Mouse (Mus musculus) naive thymus-derived CD4-positive, alpha-beta T cell, adult 2 months (primary cell): ENCODE data around the gene Kcnn3.
A peak's percentile ranks its signal among the peaks of the same experiment; 100 is the strongest.

Source experiments
- DNase-seq: peaks from one replicate; pipeline ENCODE4 v3.0.0-alpha.2; 2011; ENCODE audit warnings: low read depth

Kcnn3 gene

DNA sequence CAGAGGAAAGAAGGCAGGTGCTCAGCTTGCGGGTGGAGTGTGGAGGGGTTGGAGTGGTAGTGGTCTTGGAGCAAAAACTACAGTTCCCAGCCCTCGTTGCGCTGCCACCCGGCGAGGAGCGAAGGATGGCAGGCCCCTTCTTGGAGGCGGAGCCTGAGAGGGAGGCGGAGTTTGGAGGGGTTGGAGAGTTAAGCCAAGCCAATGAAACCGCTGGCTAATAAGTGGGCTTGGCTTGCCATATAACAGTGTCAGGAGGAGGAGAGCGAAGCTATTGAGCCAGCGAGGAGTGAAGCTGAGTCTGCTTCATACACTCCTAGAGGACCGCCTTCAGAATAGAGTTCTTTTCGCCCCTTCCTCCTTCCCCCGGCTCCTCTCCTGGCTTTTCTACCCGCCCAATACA, at the start of gene Kcnn3:
Kcnn3 (plus strand) TSS at position 271 of the 400 bp plus-strand sequence.
- DNase-seq, result peak; percentile 19

DNA sequence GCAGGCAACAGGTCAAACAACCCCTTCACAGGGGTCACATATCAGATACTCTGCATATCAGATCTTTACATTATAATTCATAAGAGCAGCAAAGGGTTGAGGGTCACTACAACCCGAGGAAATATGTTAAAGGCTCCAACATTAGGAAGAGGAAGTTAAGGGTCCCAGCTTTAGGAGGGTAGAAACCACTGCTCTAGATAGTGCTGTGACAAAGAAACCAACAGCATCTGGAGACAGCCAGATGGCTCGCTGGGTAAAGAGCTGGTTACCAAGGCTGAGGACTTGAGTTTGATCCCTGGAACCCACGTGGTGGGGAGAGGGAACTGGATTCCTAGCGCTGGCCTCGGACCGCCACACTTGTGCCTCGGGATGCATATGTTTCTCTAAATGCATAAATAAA, 47.7 kb upstream of the Kcnn3 start:
- no peak for DNase-seq

DNA sequence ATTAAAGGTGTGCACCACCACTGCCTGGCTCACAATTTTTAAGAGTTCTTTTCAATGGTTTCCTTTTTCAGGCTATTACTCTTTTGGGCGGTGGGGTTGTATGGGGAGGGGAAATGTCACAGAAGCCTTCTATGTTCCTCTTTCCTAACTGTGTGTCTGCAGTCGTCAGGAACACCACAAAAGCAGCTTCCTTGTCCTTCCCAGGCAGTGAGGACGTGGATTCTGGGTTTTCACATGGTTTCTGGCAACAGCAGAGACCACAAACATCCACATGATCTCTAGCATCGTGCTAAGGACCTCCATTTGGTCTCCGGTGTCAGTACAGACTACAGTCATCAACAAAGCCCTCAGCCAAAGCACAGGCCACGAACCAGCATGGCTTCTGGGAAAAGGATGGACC, 46.1 kb upstream of the Kcnn3 start:
- DNase-seq, result no peak

DNA sequence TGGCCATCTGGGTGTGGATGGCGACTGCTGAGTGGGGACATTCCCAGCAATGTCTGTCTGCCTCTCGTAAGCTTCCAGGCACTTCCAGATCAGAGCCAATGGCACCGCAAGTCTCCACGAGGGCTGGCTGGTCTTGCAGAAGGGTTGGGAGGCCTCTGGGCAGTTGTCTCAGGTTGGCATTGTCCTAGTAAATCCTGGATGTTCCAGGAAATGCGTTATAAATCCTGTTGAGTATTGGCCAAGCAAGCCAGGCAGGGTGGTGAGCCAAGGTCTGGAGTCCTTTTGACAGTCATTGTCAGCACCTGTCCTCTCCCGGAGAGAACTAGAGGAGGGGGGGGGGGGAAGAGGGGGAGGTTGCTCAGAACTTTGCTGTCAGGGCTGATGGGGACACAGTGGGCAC, 40.9 kb upstream of the Kcnn3 start:
- DNase-seq, result no peak

DNA sequence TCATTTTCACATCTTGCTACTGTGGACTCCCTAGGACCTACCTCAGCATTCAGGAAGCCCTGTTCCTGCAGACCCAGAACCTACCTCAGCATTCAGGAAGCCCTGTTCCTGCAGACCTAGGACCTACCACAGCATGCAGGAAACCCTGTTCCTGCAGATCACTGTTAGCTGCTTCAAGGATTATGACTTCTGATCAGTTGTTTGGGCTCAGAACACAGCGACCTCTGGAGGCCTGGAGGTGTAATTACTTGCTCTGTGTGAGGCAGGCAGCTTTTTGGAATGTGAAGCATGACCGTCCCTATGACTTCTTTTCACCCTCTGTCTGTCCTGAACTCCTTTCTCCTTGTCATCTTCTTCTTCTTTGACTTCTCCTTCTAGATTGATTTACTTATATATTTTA, 38.5 kb upstream of the Kcnn3 start:
- DNase-seq, result peak; percentile 71

DNA sequence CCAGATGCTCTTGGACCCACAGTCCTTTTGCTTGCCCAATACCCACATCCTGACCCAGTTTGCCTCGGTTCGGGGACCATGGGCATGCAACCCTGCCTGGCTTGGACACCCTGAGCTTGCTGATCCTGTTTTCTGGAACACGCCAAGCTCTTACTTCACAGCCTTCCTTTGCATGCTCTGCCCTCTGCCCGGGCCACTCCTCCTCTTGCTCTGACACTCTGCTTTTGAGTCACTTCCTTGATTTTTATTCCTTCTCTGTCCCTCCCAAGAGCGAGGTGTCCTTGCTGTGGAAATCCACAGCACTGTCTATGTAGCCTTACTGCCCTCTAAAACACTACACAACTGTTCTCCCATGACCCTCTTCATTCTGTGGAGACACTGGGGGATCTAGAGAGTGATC, 37.7 kb upstream of the Kcnn3 start:
- DNase-seq, result no peak

DNA sequence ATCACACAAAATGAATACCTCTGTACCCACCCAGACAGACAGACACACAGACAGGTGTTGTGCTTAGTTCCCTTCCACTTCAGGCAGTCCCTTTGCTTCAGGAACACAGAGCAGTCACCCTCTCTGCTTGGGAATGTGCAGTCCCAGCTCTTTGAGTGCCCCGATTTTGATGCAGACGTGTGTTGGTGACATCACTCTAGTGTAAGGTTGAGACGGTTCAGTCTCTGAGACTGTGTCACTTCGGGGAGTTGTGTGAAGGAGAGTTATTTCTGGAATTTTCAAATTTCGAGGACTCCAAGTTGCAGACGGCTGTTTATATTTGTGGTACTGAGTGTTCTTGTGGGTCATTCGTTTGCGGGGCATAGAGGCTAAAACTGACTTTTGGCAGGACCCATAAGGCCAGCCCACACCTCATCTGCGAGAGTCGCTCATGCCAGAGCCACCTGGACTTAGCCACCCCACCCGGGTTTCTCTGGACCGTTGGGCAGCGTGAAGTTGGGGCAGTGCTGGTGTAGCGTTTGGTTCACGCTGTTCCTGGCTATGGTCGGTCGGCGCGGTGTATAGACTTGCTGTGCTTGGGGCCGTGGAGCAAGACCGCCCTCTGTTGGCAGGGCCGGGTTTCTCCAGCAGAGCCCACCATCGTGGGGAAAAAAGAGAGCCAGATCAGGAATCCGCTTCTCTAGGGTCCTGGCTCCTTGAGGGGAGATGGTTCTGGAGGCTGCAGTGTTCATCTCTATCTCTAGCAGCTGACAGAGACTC, 35.0 kb upstream of the Kcnn3 start:
- peak; percentile 89 for DNase-seq

DNA sequence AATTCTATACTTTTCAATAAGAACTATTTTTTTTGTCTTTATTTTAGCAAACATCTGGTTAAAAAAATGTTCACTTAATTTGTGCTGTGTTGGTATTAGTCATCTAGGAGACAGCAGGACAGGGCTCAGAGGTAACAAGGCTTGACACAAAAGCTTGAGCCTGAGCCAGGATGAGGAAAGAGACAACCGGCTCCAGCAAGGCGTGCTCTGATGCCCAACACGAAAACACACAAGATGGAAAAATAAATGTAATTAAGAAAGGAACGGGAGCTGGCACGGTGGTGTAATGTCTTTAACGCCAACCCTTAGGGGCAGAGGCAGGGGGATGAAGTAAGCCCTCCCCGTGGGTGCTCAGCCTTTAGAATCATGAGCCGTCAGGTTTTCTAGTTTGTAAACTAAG, 33.9 kb upstream of the Kcnn3 start:
- no peak for DNase-seq

DNA sequence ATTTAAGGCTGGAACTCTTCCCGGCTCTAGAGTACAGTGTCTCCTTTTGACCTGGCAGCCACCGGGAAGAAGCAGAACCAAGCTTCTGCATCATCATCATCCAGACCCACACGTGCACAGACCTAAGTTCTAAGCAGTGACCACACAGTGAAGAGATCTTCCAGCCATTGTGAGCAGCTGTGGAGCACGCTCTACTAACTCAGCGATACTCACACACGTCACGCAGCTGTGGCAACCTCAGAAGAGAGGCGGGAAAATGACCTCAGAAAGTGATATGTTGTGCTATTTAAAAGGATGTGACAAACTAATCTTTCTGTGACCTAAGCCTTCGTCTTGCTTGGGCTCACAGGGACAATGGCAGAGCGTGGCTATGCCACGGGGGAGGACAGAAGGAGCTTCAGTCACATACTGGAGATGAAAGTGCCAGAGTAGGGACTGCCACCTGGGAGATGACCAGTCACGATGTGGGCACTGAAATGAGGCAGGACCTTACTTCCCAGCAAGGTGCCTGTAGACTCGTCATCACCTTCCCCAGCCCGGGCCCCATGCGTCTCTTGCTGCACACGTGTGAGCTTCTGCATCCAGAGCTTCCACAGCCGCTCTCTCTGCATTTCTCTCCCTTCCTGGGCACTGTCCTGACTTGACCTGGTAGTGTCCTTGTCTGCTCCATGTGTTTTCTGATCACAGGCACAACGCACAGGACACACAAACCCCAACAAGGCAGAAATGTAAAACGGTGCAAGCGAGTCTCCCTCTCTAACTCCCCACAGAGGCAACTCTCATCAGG, 32.9 kb upstream of the Kcnn3 start:
- no peak for DNase-seq

DNA sequence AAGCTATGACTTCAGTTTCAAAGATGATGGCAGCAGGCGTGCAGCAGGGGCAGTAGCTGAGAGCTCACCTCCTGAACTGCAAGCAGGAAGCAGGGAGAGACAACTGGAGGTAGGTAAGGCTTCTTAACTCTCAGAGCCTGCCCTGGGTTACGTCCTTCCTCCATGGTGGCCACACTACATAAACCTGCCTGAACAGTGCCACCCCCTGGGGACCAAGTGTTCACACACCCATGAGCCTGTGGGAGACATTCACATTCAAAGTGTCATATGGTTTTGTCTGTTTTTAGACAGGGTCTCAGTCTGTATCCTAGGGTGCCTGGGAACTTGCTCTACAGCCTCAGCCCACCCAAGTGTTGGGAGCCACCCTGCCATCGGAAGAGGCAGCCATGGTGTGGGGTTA, 29.2 kb upstream of the Kcnn3 start:
- DNase-seq, result no peak

DNA sequence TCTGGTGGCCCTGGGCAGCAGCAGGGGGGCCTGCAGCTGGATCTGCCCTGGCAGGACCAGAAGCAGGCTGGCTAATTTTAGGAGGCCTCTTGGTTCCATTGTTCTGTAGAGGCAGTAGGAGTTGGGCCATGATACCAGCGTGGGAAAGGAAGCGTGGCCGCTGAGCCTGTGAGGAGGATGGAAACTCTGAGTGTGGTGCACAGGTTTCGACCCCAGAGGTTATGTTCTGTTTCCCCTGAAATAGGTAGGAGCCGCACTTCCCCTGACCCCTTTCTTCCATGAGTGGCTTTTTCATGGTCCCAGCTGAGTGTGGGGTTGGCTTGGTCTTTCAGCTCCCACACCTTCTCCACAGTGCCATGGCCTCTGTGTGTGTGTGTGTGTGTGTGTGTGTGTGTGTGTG, 28.4 kb upstream of the Kcnn3 start:
- no peak for DNase-seq

DNA sequence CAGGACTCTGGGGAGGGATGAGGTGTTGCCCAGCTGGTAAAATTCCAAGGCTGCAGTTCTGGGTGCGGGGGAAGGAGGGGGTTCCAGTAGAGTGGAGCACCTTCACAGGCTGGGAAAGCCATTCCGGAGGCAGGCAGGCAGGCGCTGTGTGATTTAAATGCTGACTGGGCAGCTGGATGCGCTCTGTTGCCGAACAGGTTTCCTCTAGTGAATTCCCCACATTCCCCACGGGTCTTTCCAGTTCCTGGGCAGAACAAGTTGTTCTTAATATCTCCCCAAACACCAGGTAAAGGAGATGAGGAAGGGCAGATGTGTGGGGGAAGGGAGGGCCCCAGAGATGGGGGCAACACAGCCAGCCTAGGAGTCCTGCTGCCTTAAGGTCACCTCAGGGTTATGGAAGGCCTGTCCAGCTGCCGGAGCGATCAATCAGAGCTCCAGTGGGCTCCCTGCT, 27.2 kb upstream of the Kcnn3 start:
- no peak for DNase-seq

DNA sequence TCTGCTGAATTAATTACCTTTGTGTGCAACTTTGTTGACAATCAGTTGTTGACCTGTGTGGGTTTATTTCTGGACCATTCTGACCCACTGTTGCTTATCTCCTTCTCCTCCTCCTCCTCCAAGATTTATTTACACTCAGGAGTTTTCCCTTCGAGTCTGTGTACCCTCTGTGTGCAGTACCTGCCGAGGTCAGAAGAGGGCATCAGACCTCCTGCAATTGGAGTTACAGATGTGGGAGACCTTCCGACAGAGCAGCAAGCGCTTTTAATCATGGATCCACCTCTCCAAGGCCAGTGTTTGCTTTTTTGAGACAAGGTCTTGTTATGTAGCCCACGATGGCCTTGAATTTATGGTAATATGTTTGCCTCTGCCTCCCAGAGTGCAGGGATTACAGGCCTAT, 25.3 kb upstream of the Kcnn3 start:
- no peak for DNase-seq

DNA sequence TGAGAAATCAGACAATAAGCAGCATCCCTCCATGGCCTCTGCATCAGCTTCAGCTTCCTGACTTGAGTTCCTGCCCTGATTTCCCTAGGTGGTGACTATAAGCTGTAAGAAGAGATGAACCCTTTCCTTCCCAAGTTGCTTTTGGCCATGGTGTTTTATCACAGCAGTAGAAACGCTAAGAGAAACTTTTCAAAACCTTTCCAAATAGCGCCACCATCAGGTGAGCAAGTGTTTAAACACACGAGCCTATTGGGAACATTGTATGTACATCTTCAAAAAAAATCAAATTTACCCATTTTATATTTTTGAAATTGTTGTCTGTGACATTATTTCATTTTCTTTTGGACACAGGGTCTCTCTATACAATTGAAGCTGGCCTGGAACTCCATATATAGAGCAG, 23.6 kb upstream of the Kcnn3 start:
- DNase-seq, result no peak

DNA sequence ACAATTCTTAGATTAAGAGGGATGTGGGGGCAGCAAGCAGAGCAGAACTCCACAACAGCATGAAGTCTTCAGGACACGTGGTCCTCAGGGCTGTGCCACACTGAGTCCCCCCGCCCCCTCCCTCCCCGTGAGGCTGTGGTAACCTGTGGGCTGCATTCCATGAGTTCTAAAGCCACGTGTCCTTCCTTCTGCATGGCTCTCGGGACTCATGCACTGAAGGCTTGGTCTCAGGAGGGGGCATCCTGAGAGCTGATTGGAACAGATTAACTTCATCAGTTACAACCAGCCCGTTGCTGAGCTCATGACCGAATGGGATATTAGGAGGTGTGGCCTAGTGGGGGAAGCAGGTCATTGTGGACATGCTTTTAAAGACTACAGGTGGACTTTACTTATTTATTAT, 20.3 kb upstream of the Kcnn3 start:
- DNase-seq, result no peak

DNA sequence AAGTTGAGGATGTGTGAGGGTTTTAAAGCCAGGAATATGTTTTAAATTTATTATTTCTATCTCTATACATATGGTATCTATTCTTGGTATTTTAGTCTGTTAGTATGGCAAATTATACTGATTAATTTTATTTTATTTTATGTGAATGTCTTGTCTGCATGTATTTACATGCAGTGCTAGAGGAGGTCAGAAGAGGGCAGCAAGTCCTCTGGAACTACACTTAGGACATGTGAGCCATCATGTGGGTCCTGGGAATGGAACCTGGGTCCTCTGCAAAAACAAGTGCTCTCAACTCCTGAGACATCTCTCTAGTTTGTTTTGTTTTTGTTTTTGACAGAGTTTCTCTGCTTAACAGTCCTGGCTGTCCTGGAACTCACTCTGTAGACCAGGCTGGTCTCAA, 18.5 kb upstream of the Kcnn3 start:
- DNase-seq, result no peak

DNA sequence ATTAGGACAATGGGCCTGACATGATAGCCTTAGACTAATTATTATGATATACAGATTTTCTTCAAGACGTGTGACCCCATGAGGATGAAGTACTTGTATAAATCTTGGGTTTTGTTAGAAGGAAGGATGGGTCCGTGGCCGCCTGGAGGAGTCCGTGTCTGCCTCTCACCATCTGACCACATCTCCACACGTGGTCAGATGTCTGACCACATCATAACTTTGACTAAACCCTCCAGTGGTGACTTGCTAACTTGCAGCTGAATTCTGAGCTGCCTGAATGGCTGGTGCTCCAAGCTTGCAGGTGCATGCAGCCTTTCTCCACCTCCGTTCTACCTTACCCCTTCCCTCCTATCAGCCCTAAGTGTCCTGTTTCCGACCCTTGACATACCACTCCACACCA, 17.4 kb upstream of the Kcnn3 start:
- DNase-seq, result no peak

DNA sequence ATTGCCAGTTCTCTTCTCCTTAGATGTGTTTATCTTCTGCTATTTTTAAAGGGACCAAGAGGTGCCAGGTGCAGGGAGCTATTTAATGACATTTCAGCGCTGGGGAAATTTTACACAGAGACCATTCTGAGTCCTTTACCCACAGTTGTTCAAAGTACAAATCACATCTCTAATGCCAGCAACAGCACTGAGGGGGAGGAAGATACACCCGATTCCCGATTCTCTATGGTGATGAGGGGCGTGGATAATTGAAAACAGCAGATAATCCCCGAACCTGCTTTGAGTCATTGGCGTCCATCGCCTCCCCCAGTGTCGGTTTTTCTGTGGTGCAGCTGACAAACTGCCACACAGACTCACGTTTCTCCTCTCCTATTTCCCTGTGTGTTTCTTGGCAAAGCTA, 11.9 kb upstream of the Kcnn3 start:
- DNase-seq, result no peak

DNA sequence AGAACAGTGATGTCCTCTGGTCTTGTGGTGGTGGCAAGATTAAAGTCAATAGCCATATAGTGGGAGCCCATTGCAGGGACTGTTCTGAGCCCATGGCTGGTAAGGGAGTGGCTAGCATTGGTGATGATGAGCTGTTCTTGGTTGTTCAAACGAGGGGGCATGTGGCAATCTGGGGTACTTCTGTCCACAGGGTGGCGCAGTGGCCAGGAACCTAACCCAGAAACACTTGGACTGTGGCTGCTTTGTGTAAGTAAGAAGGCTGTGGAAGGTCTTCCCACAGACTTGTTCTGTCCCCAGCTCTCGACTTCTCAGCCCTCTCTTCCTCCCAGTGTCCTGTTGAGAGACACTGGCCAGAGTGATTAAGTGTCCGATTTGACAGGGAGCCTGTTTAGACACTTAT, 9.0 kb upstream of the Kcnn3 start:
- peak; percentile 50 for DNase-seq

DNA sequence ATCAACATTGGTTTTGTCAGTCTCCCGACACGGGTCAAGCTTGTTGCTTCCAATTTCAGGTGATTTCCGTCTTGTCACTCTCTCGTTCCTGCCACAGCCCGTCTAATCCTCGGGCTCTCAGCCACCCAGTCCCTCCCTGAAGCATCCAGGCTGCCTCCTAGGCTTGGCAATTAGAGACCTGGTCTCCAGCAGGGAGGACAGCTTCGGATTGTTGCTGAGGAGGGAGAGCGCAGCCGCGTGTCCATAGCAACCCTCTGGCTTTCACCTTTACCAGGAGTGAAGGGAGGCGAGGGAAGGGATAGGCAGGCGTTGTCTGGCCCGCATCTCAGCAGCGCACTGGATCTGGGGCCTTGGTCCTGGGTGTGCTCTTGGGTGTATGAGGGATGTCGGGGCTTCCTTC, 8.6 kb upstream of the Kcnn3 start:
- DNase-seq, result no peak

DNA sequence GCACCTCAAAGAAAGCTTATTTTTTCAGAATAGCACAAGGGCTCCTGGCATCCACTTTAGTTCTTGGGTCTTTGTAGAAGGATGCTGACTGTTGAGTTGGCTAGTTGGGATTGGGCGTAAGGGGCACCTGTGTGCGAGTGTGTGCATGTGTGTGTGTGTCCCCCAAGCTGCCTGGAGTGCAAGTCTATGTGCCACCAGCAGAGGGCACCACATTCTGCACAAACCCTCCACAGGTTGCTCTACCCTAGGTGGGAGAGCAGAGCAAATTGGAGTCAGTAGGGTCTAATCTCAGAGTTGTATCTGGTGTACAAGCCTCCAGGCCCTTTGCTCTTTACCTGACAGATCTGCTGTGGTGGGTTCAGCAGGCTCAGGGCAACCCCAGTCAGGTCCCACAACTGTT, 7.7 kb upstream of the Kcnn3 start:
- peak; percentile 36 for DNase-seq

DNA sequence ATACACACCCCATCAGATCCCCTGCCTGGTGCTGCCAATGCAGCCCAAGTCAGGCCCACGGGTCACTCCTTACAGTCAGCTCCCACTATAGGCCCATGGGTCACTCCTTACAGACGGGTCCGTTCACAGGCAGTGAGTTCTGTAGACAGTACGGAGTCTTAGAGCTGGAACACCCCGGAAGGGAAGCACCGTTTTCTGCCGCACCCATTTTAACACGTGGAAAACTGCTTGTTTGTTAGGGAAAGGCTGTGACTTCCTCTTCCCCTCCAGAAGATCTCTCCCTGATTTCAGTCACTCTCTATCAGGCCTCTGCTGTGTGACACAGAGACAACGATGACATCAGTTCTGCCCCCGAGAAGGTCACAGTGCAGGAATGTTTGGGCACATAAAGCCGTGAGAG, 4.5 kb upstream of the Kcnn3 start:
- DNase-seq, result no peak

DNA sequence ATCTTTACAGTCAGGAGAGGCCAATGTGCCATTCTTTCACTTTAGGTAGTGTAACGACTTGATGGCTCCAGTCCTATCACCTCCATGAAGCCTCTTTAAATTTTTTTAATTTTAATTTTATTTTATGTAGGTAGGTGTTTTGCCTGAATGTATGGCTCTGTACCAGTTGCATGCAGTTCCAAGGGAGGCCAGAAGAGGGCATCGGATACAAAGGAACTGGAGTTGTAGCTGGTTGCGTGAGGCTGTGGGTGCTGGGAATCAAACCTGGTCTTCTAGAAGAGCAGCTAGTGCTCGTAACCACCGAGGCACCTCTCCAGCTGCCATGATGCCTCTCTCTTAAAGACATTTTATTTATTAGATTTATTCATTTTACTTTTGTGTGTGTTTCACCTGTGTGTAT, 3.6 kb upstream of the Kcnn3 start:
- DNase-seq, result no peak
